Mouse (Mus musculus) CH12.LX (cell line): ENCODE measurements at regions not wholly inside any gene's neighbourhood (a gene's known extent, or its start where the extent isn't known, plus 50 kb on each side); places are given as distances from the start of the nearest gene placed in this dataset.

ENCODE experiments used
- DNase-seq: peaks from one replicate; pipeline ENCODE4 v3.0.0-alpha.2; 2013; ENCODE audit errors: extremely low read depth
- H3K27ac ChIP-seq: 2 replicates; pipeline ENCODE4 v1.5.1; 2012; ENCODE audit warnings: low read depth, mild to moderate bottlenecking, control low read depth, moderate library complexity; ENCODE audit not compliant: insufficient read depth
- H3K27me3 ChIP-seq: replicated peaks from 2 replicates; pipeline ENCODE3; 2012; ENCODE audit warnings: inconsistent platforms
- H3K36me3 ChIP-seq, 2 experiments: replicated peaks in 1 of 2; 2 replicates each; pipeline versions ENCODE3 to v1.6.1; 2012; ENCODE audit warnings: inconsistent platforms in 1 of 2, low read length in 1 of 2, mild to moderate bottlenecking in 1 of 2, mixed read lengths in 1 of 2, moderate library complexity in 1 of 2; ENCODE audit not compliant: control insufficient read depth in 1 of 2, insufficient read depth in 1 of 2
- H3K4me1 ChIP-seq, 2 experiments: 2 replicates each; pipeline ENCODE4 v1.6.1; 2012; ENCODE audit warnings: inconsistent platforms in 1 of 2, moderate library complexity in 1 of 2; ENCODE audit not compliant: insufficient read depth in 2 of 2, control insufficient read depth in 1 of 2
- H3K4me2 ChIP-seq: 2 replicates; pipeline ENCODE4 v1.6.1; 2012; ENCODE audit warnings: low read depth, mild to moderate bottlenecking, control low read depth; ENCODE audit not compliant: poor library complexity, insufficient read depth, severe bottlenecking
- H3K4me3 ChIP-seq, 3 experiments: fragments of 150-350 bp in 1 of 3; sonication (generic) in 1 of 3; replicated peaks in 1 of 3; 2 replicates each; pipeline versions ENCODE3 to v1.5.1; 2011 to 2012; ENCODE audit warnings: low read depth in 2 of 3, low read length in 2 of 3, mild to moderate bottlenecking in 2 of 3, moderate library complexity in 2 of 3, control low read depth in 1 of 3, improper control_type of control experiment in 1 of 3, inconsistent platforms in 1 of 3, mixed read lengths in 1 of 3; ENCODE audit not compliant: poor library complexity in 1 of 3
- H3K79me2 ChIP-seq: replicated peaks from 2 replicates; pipeline ENCODE4 v1.6.1; 2012; ENCODE audit warnings: mild to moderate bottlenecking, moderate library complexity; ENCODE audit not compliant: control insufficient read depth, poor library complexity, insufficient read depth, severe bottlenecking; ENCODE audit errors: extremely low read depth
- H3K9ac ChIP-seq: 2 replicates; pipeline ENCODE4 v1.6.1; 2012; ENCODE audit warnings: low read depth, mild to moderate bottlenecking, control low read depth, moderate library complexity; ENCODE audit not compliant: insufficient read depth
- H3K9me3 ChIP-seq: replicated peaks from 2 replicates; pipeline ENCODE3; 2012; ENCODE audit warnings: low read length, inconsistent platforms, mixed read lengths
- BHLHE40 ChIP-seq: IDR thresholded peaks from 2 replicates; pipeline ENCODE4 v1.6.1; 2011; ENCODE audit warnings: mild to moderate bottlenecking, low read depth, low read length, improper control_type of control experiment
- CHD1 ChIP-seq: IDR thresholded peaks from 2 replicates; pipeline ENCODE4 v1.6.1; 2012; ENCODE audit warnings: low read depth, low read length, improper control_type of control experiment, inconsistent platforms
- CHD2 ChIP-seq: IDR thresholded peaks from 2 replicates; pipeline ENCODE4 v1.6.1; 2011; ENCODE audit warnings: low read length, improper control_type of control experiment
- CTCF ChIP-seq, 2 experiments: IDR thresholded peaks in 1 of 2; conservative IDR thresholded peaks in 1 of 2; 2 replicates each; pipeline ENCODE4 v1.5.1; 2011 to 2012; ENCODE audit warnings: low read depth in 2 of 2, low read length in 2 of 2, improper control_type of control experiment in 1 of 2, inconsistent platforms in 1 of 2, mild to moderate bottlenecking in 1 of 2, moderate library complexity in 1 of 2
- E2F4 ChIP-seq: IDR thresholded peaks from 2 replicates; pipeline ENCODE4 v1.6.1; 2011; ENCODE audit warnings: low read depth, low read length, improper control_type of control experiment; ENCODE audit not compliant: insufficient replicate concordance
- EP300 ChIP-seq: IDR thresholded peaks from 2 replicates; pipeline ENCODE4 v1.6.1; 2011; ENCODE audit warnings: low read length, improper control_type of control experiment
- ETS1 ChIP-seq: conservative IDR thresholded peaks from 2 replicates; pipeline ENCODE4 v1.6.1; 2012; ENCODE audit warnings: low read depth, mild to moderate bottlenecking, inconsistent platforms, low read length, improper control_type of control experiment, moderate library complexity
- HCFC1 ChIP-seq: IDR thresholded peaks from 2 replicates; pipeline ENCODE4 v1.6.1; 2012; ENCODE audit warnings: low read depth, mild to moderate bottlenecking, inconsistent platforms, low read length, improper control_type of control experiment
- IRF4 ChIP-seq: IDR thresholded peaks from 2 replicates; pipeline ENCODE4 v1.6.1; 2014; ENCODE audit warnings: low read depth, mild to moderate bottlenecking, inconsistent platforms, low read length, improper control_type of control experiment
- JUN ChIP-seq: IDR thresholded peaks from 2 replicates; pipeline ENCODE4 v1.6.1; 2011; ENCODE audit warnings: low read depth, mild to moderate bottlenecking, low read length, improper control_type of control experiment, moderate library complexity; ENCODE audit not compliant: insufficient read depth
- JUND ChIP-seq: conservative IDR thresholded peaks from 2 replicates; pipeline ENCODE4 v1.6.1; 2011; ENCODE audit warnings: low read depth, low read length, improper control_type of control experiment
- MAX ChIP-seq: IDR thresholded peaks from 2 replicates; pipeline ENCODE4 v1.6.1; 2011; ENCODE audit warnings: low read length, improper control_type of control experiment
- MAZ ChIP-seq: IDR thresholded peaks from 2 replicates; pipeline ENCODE4 v1.6.1; 2012; ENCODE audit warnings: low read depth, mild to moderate bottlenecking, inconsistent platforms, low read length, improper control_type of control experiment, moderate library complexity
- MEF2A ChIP-seq: IDR thresholded peaks from 2 replicates; pipeline ENCODE4 v1.6.1; 2014; ENCODE audit warnings: low read depth, mild to moderate bottlenecking, inconsistent platforms, low read length, improper control_type of control experiment, borderline replicate concordance
- MXI1 ChIP-seq: IDR thresholded peaks from 2 replicates; pipeline ENCODE4 v1.6.1; 2011; ENCODE audit warnings: mild to moderate bottlenecking, low read depth, low read length, improper control_type of control experiment
- NRF1 ChIP-seq: IDR thresholded peaks from 2 replicates; pipeline ENCODE4 v1.6.1; 2014; ENCODE audit warnings: low read depth, mild to moderate bottlenecking, inconsistent platforms, low read length, improper control_type of control experiment, moderate library complexity
- PAX5 ChIP-seq: IDR thresholded peaks from 2 replicates; pipeline ENCODE4 v1.6.1; 2012; ENCODE audit warnings: low read length, inconsistent platforms, mixed read lengths
- POLR2AphosphoS2 ChIP-seq: IDR thresholded peaks from 2 replicates; pipeline ENCODE4 v1.6.1; 2011; ENCODE audit warnings: low read depth, low read length, improper control_type of control experiment
- RAD21 ChIP-seq: IDR thresholded peaks from 2 replicates; pipeline ENCODE4 v1.6.1; 2011; ENCODE audit warnings: low read depth, mild to moderate bottlenecking, low read length, improper control_type of control experiment, moderate library complexity
- SIN3A ChIP-seq: IDR thresholded peaks from 2 replicates; pipeline ENCODE4 v1.6.1; 2012; ENCODE audit warnings: low read length, improper control_type of control experiment, inconsistent platforms
- SMC3 ChIP-seq: IDR thresholded peaks from 2 replicates; pipeline ENCODE4 v1.6.1; 2011; ENCODE audit warnings: low read depth, low read length, improper control_type of control experiment
- TBP ChIP-seq: conservative IDR thresholded peaks from 2 replicates; pipeline ENCODE4 v1.6.1; 2011; ENCODE audit warnings: low read depth, low read length, improper control_type of control experiment
- TCF12 ChIP-seq: IDR thresholded peaks from 2 replicates; pipeline ENCODE4 v1.6.1; 2014; ENCODE audit warnings: low read depth, mild to moderate bottlenecking, inconsistent platforms, low read length, improper control_type of control experiment
- UBTF ChIP-seq: IDR thresholded peaks from 2 replicates; pipeline ENCODE4 v1.6.1; 2012; ENCODE audit warnings: low read depth, mild to moderate bottlenecking, inconsistent platforms, low read length, improper control_type of control experiment, moderate library complexity
- USF1 ChIP-seq: IDR thresholded peaks from 2 replicates; pipeline ENCODE4 v1.6.1; 2014; ENCODE audit warnings: low read depth, mild to moderate bottlenecking, inconsistent platforms, low read length, improper control_type of control experiment
- ZKSCAN1 ChIP-seq: IDR thresholded peaks from 2 replicates; pipeline ENCODE4 v1.6.1; 2012; ENCODE audit warnings: low read depth, inconsistent platforms, low read length, improper control_type of control experiment, borderline replicate concordance
- ZNF384 ChIP-seq: IDR thresholded peaks from 2 replicates; pipeline ENCODE4 v1.6.1; 2012; ENCODE audit warnings: low read depth, low read length, improper control_type of control experiment, inconsistent platforms
- dilution Hi-C: fragments of 300-500 bp; cut with MboI; formaldehyde crosslinking; loops from 2 replicates; pipeline ENCODE4 v1.14.3; 2020; ENCODE audit warnings: low sequenced_read_pairs; ENCODE audit not compliant: extremely low pct_unique_long_range_greater_than_20kb, extremely low pct_ligation_motif_present
- in situ Hi-C: fragments of 300-500 bp; cut with MboI; formaldehyde crosslinking; loops from 3 replicates; pipeline ENCODE4 v1.14.3; 2019; ENCODE audit warnings: low sequenced_read_pairs, low pct_ligation_motif_present, low pct_unique_long_range_greater_than_20kb, mixed read lengths

DNA sequence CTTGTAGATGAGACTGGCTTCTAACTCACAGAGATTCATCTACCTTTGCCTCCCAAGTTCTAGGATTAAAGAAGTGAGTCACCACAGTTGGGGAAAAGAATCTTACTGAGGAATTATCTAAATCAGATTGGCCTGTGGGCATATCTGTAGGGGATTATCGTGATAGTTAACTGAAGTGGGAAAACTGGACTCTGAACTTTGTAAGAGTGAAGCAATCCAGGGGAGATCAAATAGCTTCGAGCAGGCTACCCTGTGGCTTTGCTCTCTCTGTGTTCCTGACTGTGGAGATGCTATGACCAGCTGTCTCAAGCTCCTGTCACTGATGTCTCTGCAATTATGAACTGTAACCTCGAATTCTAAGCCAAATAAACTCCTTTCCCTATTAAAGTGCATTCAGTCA, 80.7 kb upstream of the Tlk1 start:
- peaks cover 9 to 20% of the 10 kb centered on the region in 2 experiments; a peak in 3 of 4 replicates for H3K4me1 ChIP-seq
- no peaks in the 10 kb centered on the region for H3K79me2 ChIP-seq
- no peak overlapping the region for H3K27ac ChIP-seq
- H3K9me3 ChIP-seq: peaks cover 2% of the 10 kb centered on the region
- dilution Hi-C loops: no loop called here
- H3K4me2 ChIP-seq: no peak overlapping the region
- no peak for DNase-seq
- H3K36me3 ChIP-seq: no peaks in the 10 kb centered on the region
- H3K4me3 ChIP-seq: no peak overlapping the region
- H3K27me3 ChIP-seq: no peaks in the 10 kb centered on the region
- H3K9ac ChIP-seq: no peak overlapping the region
- TF ChIP-seq CHD2: no peak
- TF ChIP-seq HCFC1: no peak
- TF ChIP-seq ZNF384: no peak
- TF ChIP-seq MEF2A: no peak
- TF ChIP-seq MAX: no peak
- TF ChIP-seq TBP: no peak
- no peak for TF ChIP-seq UBTF
- TF ChIP-seq NRF1: no peak
- no peak for TF ChIP-seq PAX5
- TF ChIP-seq CTCF (conservative IDR thresholded peaks at IDR 0.05 in 1 of 2, IDR thresholded peaks at IDR 0.05 in 1 of 2; ENCODE audit: low read depth in 2 of 2, low read length in 2 of 2): no peak
- no peak for TF ChIP-seq EP300
- in situ Hi-C loops: no loop called here

GRCm38 (mm10) chr2:70904429-70904828, 78.9 kb upstream of the Tlk1 start:
- H3K9me3 ChIP-seq: peaks cover 2% of the 10 kb centered on the region
- H3K36me3 ChIP-seq: no peaks in the 10 kb centered on the region
- no peaks in the 10 kb centered on the region for H3K27me3 ChIP-seq
- H3K4me3 ChIP-seq: no peak overlapping the region
- TF ChIP-seq JUND (no peak), SIN3A (no peak), MXI1 (no peak), CHD1 (no peak), EP300 (no peak), JUN (no peak), TCF12 (no peak), ZKSCAN1 (no peak), USF1 (no peak), MAZ (no peak), RAD21 (no peak), E2F4 (no peak), NRF1 (no peak), SMC3 (no peak), ETS1 (no peak), POLR2AphosphoS2 (no peak), UBTF (no peak), IRF4 (no peak), BHLHE40 (no peak)
- DNase-seq: no peak
- H3K9ac ChIP-seq: no peak overlapping the region
- dilution Hi-C loops: no loop called here
- in situ Hi-C loops: no loop called here
- peaks cover 9 to 17% of the 10 kb centered on the region in 2 experiments; a peak in 3 of 4 replicates for H3K4me1 ChIP-seq
- H3K4me2 ChIP-seq: no peak overlapping the region
- H3K27ac ChIP-seq: no peak overlapping the region
- H3K79me2 ChIP-seq: no peaks in the 10 kb centered on the region
